Mouse (Mus musculus) kidney, embryonic 14.5 days (tissue): ENCODE results near the gene Rftn2. TPM values are rescaled to one million over a fixed set of nuclear protein-coding genes. Genes with fewer than 3 reads are reported as not detected.
A peak's percentile ranks its signal among the peaks of the same experiment; 100 is the strongest.
"Not testable (repeated sequence)": the region's sequence is repeated elsewhere in the genome, so short reads cannot be mapped to it uniquely, and the experiment has no call there.

Experiments used
- ATAC-seq: fragments of 200-750 bp; cut with Nextera tagmentation; 2 replicates; pipeline ENCODE4 v1.8.0; 2017; ENCODE audit warnings: moderate number of reproducible peaks, mild to moderate bottlenecking, moderate TSS enrichment, moderate library complexity; ENCODE audit not compliant: low FRiP score, low TSS enrichment
- H3K27ac ChIP-seq: fragments of 300-500 bp; sonication (generic); 2 replicates; pipeline ENCODE4 v1.5.1; 2014; ENCODE audit warnings: low read depth, mild to moderate bottlenecking, low read length, moderate library complexity, mixed read lengths
- H3K27me3 ChIP-seq: fragments of 300-500 bp; sonication (generic); 2 replicates; pipeline ENCODE4 v1.6.1; 2014; ENCODE audit warnings: mild to moderate bottlenecking, low read length; ENCODE audit not compliant: control insufficient read depth, insufficient read depth
- H3K36me3 ChIP-seq: fragments of 300-500 bp; sonication (generic); 2 replicates; pipeline ENCODE4 v1.6.1; 2014; ENCODE audit warnings: low read length, mixed read lengths; ENCODE audit not compliant: control insufficient read depth, insufficient read depth
- H3K4me1 ChIP-seq: fragments of 300-500 bp; sonication (generic); 2 replicates; pipeline ENCODE4 v1.6.1; 2014; ENCODE audit warnings: low read length, mixed read lengths; ENCODE audit not compliant: control insufficient read depth, insufficient read depth
- H3K4me2 ChIP-seq: fragments of 300-500 bp; sonication (generic); replicated peaks from 2 replicates; pipeline ENCODE4 v1.6.1; 2014; ENCODE audit warnings: low read depth, mild to moderate bottlenecking, low read length
- H3K4me3 ChIP-seq: fragments of 300-500 bp; sonication (generic); 2 replicates; pipeline ENCODE4 v1.5.1; 2014; ENCODE audit warnings: mild to moderate bottlenecking, low read length
- H3K9ac ChIP-seq: fragments of 300-500 bp; sonication (generic); 2 replicates; pipeline ENCODE4 v1.6.1; 2014; ENCODE audit warnings: low read depth, mild to moderate bottlenecking, low read length, moderate library complexity
- H3K9me3 ChIP-seq: fragments of 300-500 bp; sonication (generic); 2 replicates; pipeline ENCODE4 v1.6.1; 2016; ENCODE audit warnings: low read length; ENCODE audit not compliant: control insufficient read depth
- WGBS: fragments of 180-500 bp; shearing (Covaris S2); extraction: QIAGEN DNeasy Blood & Tissue Kit; methylation state at CpG from one replicate; pipeline ENCODE4 v1.1.7; 2014; 5-methylcytosine and 5-hydroxymethylcytosine counted together
- polyA plus RNA-seq: library from polyadenylated mRNA; unstranded; fragments of >200 nt; fragmentation: Nextera tagmentation; extraction: Ambion mirVana; gene quantifications from 2 replicates; pipeline ENCODE4 v1.2.1, GENCODE M21; 2014

Rftn2 gene
- polyA plus RNA-seq, 1 experiment from 2014 or later, result 6.6 TPM

GRCm38 (mm10) chr1:55130190-55130916 is 96.2 kb downstream of the Rftn2 start:
- Histone ChIP-seq H3K27me3 (no peaks in the 10 kb centered on the region), H3K4me1 (no peaks in the 10 kb centered on the region), H3K36me3 (peaks cover 1% of the 10 kb centered on the region; the same call in 1 of the 2 replicates), H3K27ac (peak overlapping the region; percentile 66; the same call in 1 of the 2 replicates), H3K4me2 (peak overlapping the region; percentile 42), H3K9me3 (no peaks in the 10 kb centered on the region), H3K9ac (peak overlapping the region; percentile 98; the same call in 1 of the 2 replicates), H3K4me3 (peak overlapping the region; percentile 99)
- no peak for ATAC-seq
- WGBS, result 69% methylated on average over 10 of the region's 10 CpGs

DNA sequence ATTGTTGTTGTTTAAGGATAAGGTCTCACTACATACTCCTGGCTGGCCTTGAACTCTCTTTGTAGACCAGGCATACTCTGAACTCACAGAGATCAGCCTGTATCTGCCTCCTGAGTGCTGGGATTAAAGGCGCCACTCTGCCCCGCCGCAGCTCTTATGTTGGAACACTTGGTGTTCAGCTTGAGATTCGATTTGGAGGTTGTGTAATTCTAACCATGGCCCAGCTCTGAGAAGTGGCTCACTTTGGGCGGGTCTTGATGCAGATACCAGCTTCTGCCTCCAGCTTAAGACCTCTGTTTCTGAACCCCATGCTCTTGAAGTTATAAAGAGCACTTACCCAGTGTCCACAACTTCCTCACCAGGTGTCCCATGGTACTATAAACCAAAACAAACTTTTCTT is 96.9 kb downstream of the Rftn2 start:
- no peak for ATAC-seq
- 92% methylated on average over 5 of the region's 5 CpGs for whole genome bisulfite sequencing

GRCm38 (mm10) chr1:55124136-55124535 is 102.4 kb downstream of the Rftn2 start:
- H3K9me3 ChIP-seq, H3K4me2 ChIP-seq, H3K4me1 ChIP-seq, H3K4me3 ChIP-seq, H3K9ac ChIP-seq, ATAC-seq, H3K27me3 ChIP-seq, H3K36me3 ChIP-seq, H3K27ac ChIP-seq: not testable (repeated sequence)
- 90% methylated on average over 2 of the region's 2 CpGs for WGBS

More for the DNA sequence above, 96.9 kb downstream of the Rftn2 start:
- no peak overlapping the region for H3K9ac ChIP-seq
- H3K27me3 ChIP-seq, result no peaks in the 10 kb centered on the region
- H3K27ac ChIP-seq, result no peak overlapping the region
- H3K9me3 ChIP-seq, result no peaks in the 10 kb centered on the region
- H3K4me1 ChIP-seq, result no peaks in the 10 kb centered on the region
- no peak overlapping the region for H3K4me2 ChIP-seq
- H3K4me3 ChIP-seq, result no peak overlapping the region
- H3K36me3 ChIP-seq, result no peaks in the 10 kb centered on the region; the same call in 1 of the 2 replicates

DNA sequence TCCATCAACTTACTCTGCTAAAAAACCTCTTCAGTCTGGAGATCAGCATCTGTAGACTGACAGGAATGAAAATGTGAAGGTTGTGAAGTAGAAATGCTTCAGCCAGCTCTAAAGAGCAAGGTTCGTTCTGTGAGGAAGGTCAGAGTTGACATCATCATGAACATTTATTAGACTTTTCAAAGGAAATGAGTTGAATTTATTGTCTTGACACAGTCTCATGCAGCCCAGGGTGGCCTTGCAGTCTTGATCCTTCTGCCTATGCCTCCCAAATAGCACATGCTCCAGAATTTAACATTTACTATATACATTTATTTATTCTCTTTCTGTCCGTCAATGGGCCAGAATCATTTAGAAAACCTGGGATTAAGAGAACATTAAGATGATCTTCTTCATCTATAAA is 103.0 kb downstream of the Rftn2 start:
- WGBS, result 76% methylated on average over 2 of the region's 2 CpGs

DNA sequence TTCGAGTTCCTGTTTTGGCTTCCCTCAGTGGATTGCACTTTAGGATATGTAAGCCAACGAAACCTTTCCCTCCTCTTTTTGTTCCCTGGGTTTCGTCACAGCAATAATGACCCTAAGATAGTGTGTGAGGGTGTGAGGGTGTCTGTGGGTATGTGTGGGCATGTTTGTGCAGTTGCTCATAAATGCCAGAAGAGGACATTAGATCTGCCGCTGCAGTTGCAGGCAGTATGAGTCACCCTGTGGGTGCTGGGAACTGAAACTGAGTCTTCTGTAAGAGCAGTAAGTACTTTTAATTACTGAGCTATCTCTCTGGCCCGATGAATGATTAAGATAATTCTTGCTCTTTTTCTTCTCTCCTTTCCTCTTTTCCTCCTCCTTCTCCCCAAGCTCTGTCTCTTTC is 103.5 kb downstream of the Rftn2 start:
- 88% methylated on average over 5 of the region's 5 CpGs for WGBS
- Histone ChIP-seq H3K4me2 (no peak overlapping the region), H3K27me3 (no peaks in the 10 kb centered on the region), H3K9ac (no peak overlapping the region), H3K9me3 (peaks cover 2% of the 10 kb centered on the region; the same call in 1 of the 2 replicates), H3K4me1 (no peaks in the 10 kb centered on the region), H3K36me3 (no peaks in the 10 kb centered on the region), H3K4me3 (no peak overlapping the region), H3K27ac (no peak overlapping the region)
- no peak for ATAC-seq

More for the DNA sequence above, 103.0 kb downstream of the Rftn2 start:
- no peak for ATAC-seq
- H3K4me1 ChIP-seq, result no peaks in the 10 kb centered on the region
- H3K9ac ChIP-seq, result no peak overlapping the region
- H3K27me3 ChIP-seq, result no peaks in the 10 kb centered on the region
- H3K4me2 ChIP-seq, result no peak overlapping the region
- no peak overlapping the region for H3K4me3 ChIP-seq
- no peaks in the 10 kb centered on the region for H3K36me3 ChIP-seq
- H3K9me3 ChIP-seq, result peaks cover 2% of the 10 kb centered on the region; the same call in 1 of the 2 replicates
- H3K27ac ChIP-seq, result no peak overlapping the region

Other genes with a start within 250 kb of the Rftn2 start
- 309 and 336 TPM in 2 replicates for gene Sf3b1, start 199.3 kb downstream of the Rftn2 start, polyA plus RNA-seq
- 14.3 and 15.1 TPM in 2 replicates for gene Coq10b, start 174.0 kb downstream of the Rftn2 start, polyA plus RNA-seq
- gene Hspe1, start 138.7 kb downstream of the Rftn2 start, polyA plus RNA-seq, result 508 and 679 TPM in 2 replicates
- gene Hspd1, start 138.5 kb downstream of the Rftn2 start, polyA plus RNA-seq, result 359 and 402 TPM in 2 replicates
- gene Mob4, start 95.6 kb downstream of the Rftn2 start, polyA plus RNA-seq, result 144 and 172 TPM in 2 replicates
- 2.1 and 2.4 TPM in 2 replicates for gene Mars2, start 10.4 kb upstream of the Rftn2 start, polyA plus RNA-seq
- 0.51 and 0.72 TPM in 2 replicates for gene Boll, start 136.7 kb upstream of the Rftn2 start, polyA plus RNA-seq
- 4.7 and 5.7 TPM in 2 replicates for gene Plcl1, start 179.1 kb upstream of the Rftn2 start, polyA plus RNA-seq